Mouse (Mus musculus): ENCODE data around the gene Rnf220. TPM values are rescaled to one million over a fixed set of nuclear protein-coding genes. Genes with fewer than 3 reads are reported as not detected.
A peak's percentile ranks its signal among the peaks of the same experiment; 100 is the strongest.
"Not testable (repeated sequence)": the region's sequence is repeated elsewhere in the genome, so short reads cannot be mapped to it uniquely, and the experiment has no call there.

Rnf220 gene
- total and polyA plus RNA-seq, 2 experiments from 2014 or later = 25.6 to 62.3 TPM

DNA sequence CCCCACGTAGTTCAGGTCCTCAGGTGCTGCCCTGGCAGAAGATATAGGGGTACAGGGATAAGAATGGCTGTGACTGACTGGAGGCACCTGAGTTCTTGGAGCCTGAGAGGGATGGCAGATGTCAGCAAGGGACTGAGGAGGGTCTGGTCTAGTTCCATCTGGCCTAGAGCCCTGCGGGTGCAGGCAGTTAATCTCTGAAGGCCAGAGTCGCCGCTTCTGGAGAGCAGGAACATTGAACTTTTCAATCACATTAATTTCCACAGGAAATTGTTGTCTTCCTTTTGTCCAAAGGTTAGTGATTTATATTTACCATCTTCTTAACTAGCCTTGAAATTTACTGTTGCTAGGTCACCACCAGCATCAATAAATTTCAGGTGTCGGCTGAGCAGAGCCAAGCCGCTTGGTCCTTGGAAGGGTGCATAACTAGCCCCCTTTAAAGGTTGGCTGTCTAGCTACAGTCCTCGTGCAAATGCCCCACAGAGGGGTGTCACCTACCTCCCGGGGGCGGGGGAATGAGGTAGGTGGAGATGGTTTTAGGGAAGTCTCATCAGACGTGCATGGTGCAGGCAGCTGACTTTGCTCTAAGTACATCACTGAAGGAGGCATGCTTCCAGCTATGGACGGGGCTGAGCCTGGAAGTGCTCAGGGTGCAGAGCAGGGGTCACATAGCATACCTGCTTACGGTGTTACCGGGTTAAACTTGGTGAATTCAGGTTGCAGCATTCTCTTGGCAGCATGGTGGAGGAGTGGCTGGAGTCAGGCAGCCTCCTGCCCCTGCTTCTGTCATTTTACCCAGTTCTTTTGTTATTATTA, 234.5 kb downstream of the Rnf220 start:
- no peak for ATAC-seq (ENCODE audit: insufficient read depth, low read depth)
- TF ChIP-seq EP300 (IDR thresholded peaks at IDR 0.05; ENCODE audit: low read depth) = no peak
- TF ChIP-seq CTCF (IDR thresholded peaks at IDR 0.05; ENCODE audit: low read depth) = no peak
- no peak overlapping the region for H3K27ac ChIP-seq (ENCODE audit: low read depth)
- H3K4me2 ChIP-seq (ENCODE audit: low read depth, low read length) = no peak overlapping the region
- 62% methylated on average over 13 of the region's 13 CpGs for WGBS
- no peaks in the 10 kb centered on the region for H3K36me3 ChIP-seq (replicated peaks; ENCODE audit: control insufficient read depth, insufficient read depth, low read length)
- H3K4me1 ChIP-seq (ENCODE audit: control insufficient read depth, insufficient read depth) = no peaks in the 10 kb centered on the region
- no peak overlapping the region for H3K4me3 ChIP-seq (ENCODE audit: low read depth, low read length)
- H3K27me3 ChIP-seq (ENCODE audit: control insufficient read depth, insufficient read depth, low read length) = no peaks in the 10 kb centered on the region
- no peaks in the 10 kb centered on the region for H3K9me3 ChIP-seq (replicated peaks; ENCODE audit: control insufficient read depth, low read length)
- H3K9ac ChIP-seq (replicated peaks; ENCODE audit: low read depth, low read length) = no peak overlapping the region
- DNase-seq (ENCODE audit: low spot score) = no peak

DNA sequence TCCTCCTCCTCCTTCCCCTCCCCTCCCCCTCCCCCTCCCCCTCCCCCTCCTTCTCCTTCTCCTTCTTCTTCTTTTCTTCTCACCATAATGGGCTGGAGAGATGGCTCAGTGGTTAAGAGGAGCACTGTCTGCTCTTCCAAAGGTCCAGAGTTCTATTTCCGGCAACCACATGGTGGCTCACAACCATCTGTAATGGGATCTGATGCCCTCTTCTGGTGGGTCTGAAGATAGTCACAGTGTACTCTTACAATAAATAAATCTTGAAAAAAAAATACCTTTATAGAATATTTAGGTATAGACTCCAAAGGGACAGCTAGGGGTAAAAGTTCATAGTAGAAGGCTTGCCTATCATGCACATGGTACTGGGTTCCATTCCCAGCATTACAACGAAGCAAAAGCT, 235.6 kb downstream of the Rnf220 start:
- Histone ChIP-seq H3K4me3 (ENCODE audit: low read depth, low read length) (no peak overlapping the region), H3K27me3 (ENCODE audit: control insufficient read depth, insufficient read depth, low read length) (no peaks in the 10 kb centered on the region), H3K4me2 (ENCODE audit: low read depth, low read length) (no peak overlapping the region), H3K27ac (ENCODE audit: low read depth) (no peak overlapping the region), H3K4me1 (ENCODE audit: control insufficient read depth, insufficient read depth) (no peaks in the 10 kb centered on the region), H3K9me3 (replicated peaks; ENCODE audit: control insufficient read depth, low read length) (no peaks in the 10 kb centered on the region), H3K36me3 (replicated peaks; ENCODE audit: control insufficient read depth, insufficient read depth, low read length) (no peaks in the 10 kb centered on the region), H3K9ac (replicated peaks; ENCODE audit: low read depth, low read length) (no peak overlapping the region)
- TF ChIP-seq EP300 (IDR thresholded peaks at IDR 0.05; ENCODE audit: low read depth) (no peak), CTCF (IDR thresholded peaks at IDR 0.05; ENCODE audit: low read depth) (no peak)
- WGBS = 75% methylated on average over 2 of the region's 2 CpGs
- DNase-seq (ENCODE audit: low spot score) = no peak
- no peak for ATAC-seq (ENCODE audit: insufficient read depth, low read depth)

DNA sequence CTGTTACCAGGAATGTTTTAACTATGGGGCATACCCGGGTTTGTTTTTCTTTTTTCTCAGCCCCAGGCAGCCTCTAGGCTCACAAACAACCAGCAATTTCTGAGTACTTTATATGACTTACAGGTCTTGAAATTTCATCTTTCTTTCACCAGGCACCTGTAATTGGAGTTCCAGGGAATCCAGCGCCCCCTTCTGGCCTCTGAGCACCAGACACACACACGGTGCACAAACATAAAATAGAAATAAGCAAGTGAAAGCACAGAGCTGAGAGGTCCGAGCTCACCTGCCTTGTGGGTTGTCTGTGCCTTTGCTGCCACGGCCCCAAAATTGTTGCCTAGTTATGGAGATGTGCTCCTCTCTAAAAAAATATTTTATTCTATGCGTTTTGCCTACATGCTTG, 236.9 kb downstream of the Rnf220 start:
- H3K4me1 ChIP-seq (ENCODE audit: control insufficient read depth, insufficient read depth); H3K4me2 ChIP-seq (ENCODE audit: low read depth, low read length); H3K27me3 ChIP-seq (ENCODE audit: control insufficient read depth, insufficient read depth, low read length); H3K9me3 ChIP-seq (replicated peaks; ENCODE audit: control insufficient read depth, low read length); ATAC-seq (ENCODE audit: insufficient read depth, low read depth); H3K36me3 ChIP-seq (replicated peaks; ENCODE audit: control insufficient read depth, insufficient read depth, low read length); H3K27ac ChIP-seq (ENCODE audit: low read depth); DNase-seq (ENCODE audit: low spot score); H3K4me3 ChIP-seq (ENCODE audit: low read depth, low read length); H3K9ac ChIP-seq (replicated peaks; ENCODE audit: low read depth, low read length): not testable (repeated sequence)
- 69% methylated on average over 6 of the region's 6 CpGs for WGBS

DNA sequence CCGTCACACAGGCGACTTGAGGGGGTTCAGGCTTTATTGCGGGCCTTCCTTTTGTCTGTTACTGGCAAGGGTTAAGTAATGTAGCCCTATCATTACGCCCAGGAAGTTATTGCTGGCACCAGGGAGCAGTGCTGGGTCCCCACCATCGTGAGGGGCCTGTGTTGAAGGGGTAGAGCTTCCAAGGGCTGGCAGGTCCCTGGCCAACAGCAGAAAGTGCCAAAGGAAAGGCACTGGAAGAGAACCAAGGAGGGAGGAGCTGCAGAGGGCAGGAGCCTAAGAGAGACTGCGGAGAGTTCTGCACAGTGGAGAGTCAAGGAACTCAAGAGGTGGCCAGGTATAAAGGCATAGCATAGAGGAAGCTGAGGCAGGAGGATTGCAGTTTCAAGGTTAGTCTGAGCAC, 242.2 kb downstream of the Rnf220 start:
- no peak for ATAC-seq (ENCODE audit: insufficient read depth, low read depth)
- no peaks in the 10 kb centered on the region for H3K36me3 ChIP-seq (replicated peaks; ENCODE audit: control insufficient read depth, insufficient read depth, low read length)

DNA sequence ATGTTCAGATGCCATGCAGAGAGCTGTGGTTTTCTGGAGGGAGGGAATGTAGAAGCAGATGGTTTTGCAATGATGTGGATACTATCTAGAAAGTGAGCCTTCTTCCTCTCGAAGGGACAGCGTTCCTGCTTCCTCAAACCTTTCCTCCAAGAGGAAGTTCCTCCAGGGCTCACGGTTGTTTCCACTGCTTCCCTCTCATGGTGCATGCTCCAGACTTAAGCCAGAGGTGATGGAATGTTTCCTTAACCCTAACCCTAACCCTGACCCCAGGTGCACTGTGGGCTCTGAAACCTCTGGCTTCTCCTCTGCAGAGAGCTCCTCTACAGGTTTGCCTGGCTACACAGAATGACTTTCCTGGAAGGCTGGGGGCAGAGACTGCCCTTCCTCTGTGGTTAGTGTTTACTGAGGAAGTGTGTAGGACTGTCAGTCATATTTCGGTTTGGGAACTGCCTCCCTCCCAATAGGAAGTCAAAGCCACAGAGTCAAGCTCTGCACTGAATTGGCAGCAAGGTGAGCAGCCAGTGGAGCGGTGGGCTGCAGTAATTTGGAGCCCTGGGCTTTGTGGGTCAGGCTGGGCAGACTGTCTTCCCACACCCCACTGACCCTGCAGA, 242.7 kb downstream of the Rnf220 start:
- no peaks in the 10 kb centered on the region for H3K9me3 ChIP-seq (replicated peaks; ENCODE audit: control insufficient read depth, low read length)
- no peaks in the 10 kb centered on the region for H3K36me3 ChIP-seq (replicated peaks; ENCODE audit: control insufficient read depth, insufficient read depth, low read length)
- TF ChIP-seq CTCF (IDR thresholded peaks at IDR 0.05; ENCODE audit: low read depth) (no peak), EP300 (IDR thresholded peaks at IDR 0.05; ENCODE audit: low read depth) (no peak)
- ATAC-seq (ENCODE audit: insufficient read depth, low read depth) (no peak), DNase-seq (ENCODE audit: low spot score) (no peak)
- H3K27me3 ChIP-seq (ENCODE audit: control insufficient read depth, insufficient read depth, low read length) = no peaks in the 10 kb centered on the region
- no peak overlapping the region for H3K4me3 ChIP-seq (ENCODE audit: low read depth, low read length)
- peak overlapping the region; percentile 71; the same call in 1 of the 2 replicates for H3K4me2 ChIP-seq (ENCODE audit: low read depth, low read length)
- peaks cover 26% of the 10 kb centered on the region for H3K4me1 ChIP-seq (ENCODE audit: control insufficient read depth, insufficient read depth)
- WGBS = 50% methylated on average over 5 of the region's 5 CpGs
- 0 out of 2 replicates have a peak overlapping the region, but pooled peaks have one; percentile 4 for H3K9ac ChIP-seq (replicated peaks; ENCODE audit: low read depth, low read length)
- peak overlapping the region; percentile 88 for H3K27ac ChIP-seq (ENCODE audit: low read depth)

More for the DNA sequence above, 242.2 kb downstream of the Rnf220 start:
- Histone ChIP-seq H3K4me3 (ENCODE audit: low read depth, low read length) (no peak overlapping the region), H3K9ac (replicated peaks; ENCODE audit: low read depth, low read length) (no peak overlapping the region), H3K27ac (ENCODE audit: low read depth) (peak overlapping the region; percentile 54; the same call in 1 of the 2 replicates), H3K4me2 (ENCODE audit: low read depth, low read length) (no peak overlapping the region), H3K27me3 (ENCODE audit: control insufficient read depth, insufficient read depth, low read length) (no peaks in the 10 kb centered on the region), H3K9me3 (replicated peaks; ENCODE audit: control insufficient read depth, low read length) (no peaks in the 10 kb centered on the region), H3K4me1 (ENCODE audit: control insufficient read depth, insufficient read depth) (peaks cover 26% of the 10 kb centered on the region)
- 45% methylated on average over 6 of the region's 6 CpGs for WGBS
- no peak for DNase-seq (ENCODE audit: low spot score)
- no peak for TF ChIP-seq CTCF (IDR thresholded peaks at IDR 0.05; ENCODE audit: low read depth)
- no peak for TF ChIP-seq EP300 (IDR thresholded peaks at IDR 0.05; ENCODE audit: low read depth)
